Mouse (Mus musculus) cortical plate, adult 2 months (tissue): ENCODE results near the gene Foxp1. TPM values are rescaled to one million over a fixed set of nuclear protein-coding genes. Genes with fewer than 3 reads are reported as not detected.

Experiments used
- H3K27ac ChIP-seq: fragments of 200-500 bp; 2 replicates; pipeline ENCODE4 v1.5.1; 2012; ENCODE audit warnings: low read length, control low read depth, inconsistent platforms; ENCODE audit not compliant: insufficient read depth
- H3K4me1 ChIP-seq: fragments of 200-500 bp; 2 replicates; pipeline ENCODE4 v1.6.1; 2011; ENCODE audit warnings: low read length; ENCODE audit not compliant: control insufficient read depth, insufficient read depth
- H3K4me3 ChIP-seq: fragments of 200-500 bp; 2 replicates; pipeline ENCODE4 v1.5.1; 2011; ENCODE audit warnings: mild to moderate bottlenecking, low read length, control low read depth; ENCODE audit not compliant: insufficient read depth
- CTCF ChIP-seq: fragments of 200-500 bp; IDR thresholded peaks from 2 replicates; pipeline ENCODE4 v1.5.1; 2011; ENCODE audit warnings: mild to moderate bottlenecking, control low read depth, low read length; ENCODE audit not compliant: insufficient read depth; ENCODE audit errors: extremely low read depth
- POLR2A ChIP-seq: fragments of 200-500 bp; IDR thresholded peaks from 2 replicates; pipeline ENCODE4 v1.6.1; 2011; ENCODE audit warnings: mild to moderate bottlenecking, low read length, control low read depth; ENCODE audit not compliant: insufficient read depth; ENCODE audit errors: extremely low read depth
- polyA plus RNA-seq: library from polyadenylated mRNA; depleted of rRNA; stranded (reverse); fragments of >200 nt; gene quantifications from 2 replicates; pipeline ENCODE4 v1.2.3, GENCODE M21; 2012

The Foxp1 gene
- polyA plus RNA-seq, 1 experiment: 99.2 TPM

GRCm38 (mm10) chr6:99020570-99021444 lies 501.7 kb downstream of the Foxp1 start:
- Histone ChIP-seq H3K4me3 (no peak overlapping the region), H3K4me1 (no peaks in the 10 kb centered on the region; the same call in 1 of the 2 replicates), H3K27ac (peak overlapping the region; percentile 56)
- TF ChIP-seq POLR2A (no peak), CTCF (no peak)

DNA sequence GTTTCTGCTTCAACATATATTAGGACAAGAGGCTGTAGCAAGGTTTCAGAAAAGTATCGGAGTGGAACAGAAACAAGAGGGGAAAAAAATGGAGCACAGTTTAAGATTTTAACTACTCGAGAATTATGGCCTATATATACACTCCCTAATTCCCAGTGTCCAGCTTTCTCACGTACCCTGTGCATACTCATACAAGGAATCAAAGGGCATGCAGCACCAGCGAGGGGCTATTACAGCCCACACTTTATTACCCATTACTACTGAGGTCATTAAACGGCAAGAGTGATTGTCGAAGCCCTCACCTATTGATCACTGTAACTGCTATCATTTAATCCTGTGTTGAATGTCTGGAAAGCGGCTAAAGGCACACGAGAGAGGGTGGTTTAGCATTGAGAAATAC lies 502.8 kb downstream of the Foxp1 start:
- Histone ChIP-seq H3K27ac (peak overlapping the region; percentile 0; the same call in 1 of the 2 replicates), H3K4me3 (no peak overlapping the region), H3K4me1 (no peaks in the 10 kb centered on the region; the same call in 1 of the 2 replicates)
- TF ChIP-seq POLR2A (no peak), CTCF (no peak)

DNA sequence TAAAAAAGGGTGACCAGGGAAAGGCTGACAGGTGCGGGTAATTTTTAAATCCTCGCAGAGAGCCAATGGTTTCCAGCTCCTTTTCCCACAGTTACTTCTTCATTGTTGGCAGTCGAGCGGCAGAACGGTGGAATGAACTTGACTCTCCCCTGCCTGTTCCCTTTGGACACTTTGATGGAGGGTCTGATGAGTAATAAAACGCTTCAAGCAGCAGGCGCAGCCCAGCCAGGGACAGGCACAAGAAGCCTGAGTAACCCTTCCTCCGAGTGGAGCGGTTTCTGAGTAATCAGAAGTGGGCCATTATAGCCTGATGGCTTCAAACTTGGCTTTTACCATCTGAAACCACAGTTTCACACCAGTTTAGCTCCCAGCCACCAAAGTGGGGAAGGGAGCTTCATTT lies 503.3 kb downstream of the Foxp1 start:
- no peaks in the 10 kb centered on the region; the same call in 1 of the 2 replicates for H3K4me1 ChIP-seq
- H3K4me3 ChIP-seq: no peak overlapping the region
- H3K27ac ChIP-seq: peak overlapping the region; percentile 0; the same call in 1 of the 2 replicates
- TF ChIP-seq CTCF: no peak
- no peak for TF ChIP-seq POLR2A

DNA sequence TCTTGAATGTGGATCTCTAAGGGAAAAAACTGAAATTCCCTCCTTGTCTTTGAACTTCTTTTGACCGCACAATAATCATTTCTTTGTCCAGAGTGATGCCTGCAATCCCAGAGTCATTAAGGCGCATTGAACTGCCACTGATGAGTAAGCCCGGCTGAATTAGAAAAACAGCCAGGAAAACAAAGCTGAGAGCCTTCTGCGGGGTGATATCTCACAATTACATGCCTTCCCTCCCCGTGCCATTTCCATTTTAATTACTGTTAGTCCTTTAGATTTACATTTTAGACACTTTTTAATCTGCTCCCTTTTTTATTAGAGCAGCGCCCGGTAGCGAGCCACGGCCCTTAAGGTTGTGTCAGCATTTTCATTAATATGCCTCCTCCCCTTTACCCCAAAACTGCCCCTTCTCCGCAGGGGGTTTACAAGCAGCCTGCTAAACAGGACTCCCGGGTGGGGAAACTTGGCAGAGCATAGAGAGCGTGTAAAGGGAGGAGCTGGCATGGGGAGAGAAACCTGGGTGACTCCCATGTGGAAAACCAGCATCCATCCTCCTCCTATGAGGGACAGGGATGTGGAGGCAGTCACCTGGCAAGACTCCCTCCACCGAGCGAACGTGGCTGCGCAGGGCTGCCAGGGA lies 508.5 kb downstream of the Foxp1 start:
- TF ChIP-seq POLR2A: no peak
- TF ChIP-seq CTCF: no peak
- peak overlapping the region; percentile 48; the same call in 1 of the 2 replicates for H3K27ac ChIP-seq
- no peak overlapping the region for H3K4me3 ChIP-seq
- peaks cover 2% of the 10 kb centered on the region; the same call in 1 of the 2 replicates for H3K4me1 ChIP-seq

DNA sequence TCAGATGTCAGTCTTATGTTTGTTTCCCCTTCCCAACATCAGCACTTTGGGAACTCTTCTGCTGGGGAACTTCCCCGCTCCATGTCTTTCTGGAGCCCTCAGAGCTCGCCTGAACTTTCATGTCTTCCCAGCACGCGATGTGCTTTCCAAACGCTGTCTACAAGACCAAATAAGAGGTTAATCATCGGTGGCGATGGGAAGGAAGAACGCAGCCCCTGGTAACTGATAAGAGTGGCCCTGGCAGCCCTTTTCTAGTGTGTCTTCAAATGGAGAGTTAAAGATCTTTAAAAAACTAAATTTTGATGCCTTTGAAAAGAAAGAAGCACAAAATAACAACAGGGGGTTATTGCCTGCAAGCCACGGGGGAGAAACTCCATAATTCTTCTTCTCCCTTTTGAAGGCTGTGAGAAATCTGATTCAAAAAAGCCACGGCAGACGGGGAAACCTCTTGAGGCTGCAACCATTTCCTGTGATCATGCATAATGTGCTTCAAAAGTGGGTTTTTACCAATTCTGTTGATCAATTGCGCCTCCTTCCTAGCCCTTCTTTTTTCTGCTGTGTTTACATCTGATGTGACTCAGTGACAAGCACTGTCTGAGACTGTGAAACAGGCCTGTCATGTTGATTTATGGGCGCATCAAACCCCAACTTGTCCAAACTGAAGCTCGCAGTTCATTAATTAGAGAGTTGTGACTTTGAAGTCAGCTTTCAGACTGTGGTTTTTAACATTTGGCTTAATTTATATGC lies 509.2 kb downstream of the Foxp1 start:
- TF ChIP-seq POLR2A: no peak
- TF ChIP-seq CTCF: no peak
- Histone ChIP-seq H3K4me3 (no peak overlapping the region), H3K27ac (peak overlapping the region; percentile 15; the same call in 1 of the 2 replicates), H3K4me1 (0 out of 2 replicates have a peak, but pooled peaks cover 2% of the 10 kb centered on the region)

GRCm38 (mm10) chr6:99011895-99012584 lies 510.5 kb downstream of the Foxp1 start:
- TF ChIP-seq POLR2A (no peak), CTCF (no peak)
- Histone ChIP-seq H3K4me3 (no peak overlapping the region), H3K27ac (no peak overlapping the region), H3K4me1 (0 out of 2 replicates have a peak, but pooled peaks cover 2% of the 10 kb centered on the region)

GRCm38 (mm10) chr6:99009771-99010170 lies 512.8 kb downstream of the Foxp1 start:
- Histone ChIP-seq H3K27ac (no peak overlapping the region), H3K4me3 (no peak overlapping the region), H3K4me1 (0 out of 2 replicates have a peak, but pooled peaks cover 2% of the 10 kb centered on the region)
- no peak for TF ChIP-seq POLR2A
- no peak for TF ChIP-seq CTCF

GRCm38 (mm10) chr6:99008565-99008964 lies 514.0 kb downstream of the Foxp1 start:
- TF ChIP-seq POLR2A (no peak), CTCF (0 out of 2 replicates have a peak, but pooled peaks have one; percentile 13)
- Histone ChIP-seq H3K4me1 (0 out of 2 replicates have a peak, but pooled peaks cover 2% of the 10 kb centered on the region), H3K4me3 (no peak overlapping the region), H3K27ac (no peak overlapping the region)

GRCm38 (mm10) chr6:99007542-99007941 lies 515.0 kb downstream of the Foxp1 start:
- no peak overlapping the region for H3K27ac ChIP-seq
- TF ChIP-seq CTCF: no peak
- no peak for TF ChIP-seq POLR2A
- H3K4me3 ChIP-seq: no peak overlapping the region
- H3K4me1 ChIP-seq: no peaks in the 10 kb centered on the region
